Mouse (Mus musculus): ENCODE data around the gene Iqschfp.

The Iqschfp gene

DNA sequence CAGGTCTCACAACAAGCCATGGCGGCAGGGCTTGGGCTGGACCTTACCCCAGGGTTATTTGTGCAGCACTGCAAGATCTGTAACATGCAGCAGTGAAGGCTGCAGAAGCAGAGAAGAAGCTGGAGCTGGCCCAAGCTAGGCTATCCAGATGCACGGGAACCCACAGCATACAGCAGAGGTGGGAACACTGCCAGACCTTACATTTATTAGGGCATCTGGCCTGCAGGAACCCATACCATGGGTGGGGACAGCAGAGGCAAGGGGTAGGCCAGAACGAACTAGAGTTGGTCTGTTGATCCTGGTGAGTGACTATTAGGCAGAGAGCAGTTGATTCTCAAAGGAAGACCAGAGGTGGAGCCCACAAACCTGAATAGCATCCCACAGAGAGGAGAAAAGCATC lies 351.2 kb downstream of the Iqschfp start:
- no peak for DNase-seq

DNA sequence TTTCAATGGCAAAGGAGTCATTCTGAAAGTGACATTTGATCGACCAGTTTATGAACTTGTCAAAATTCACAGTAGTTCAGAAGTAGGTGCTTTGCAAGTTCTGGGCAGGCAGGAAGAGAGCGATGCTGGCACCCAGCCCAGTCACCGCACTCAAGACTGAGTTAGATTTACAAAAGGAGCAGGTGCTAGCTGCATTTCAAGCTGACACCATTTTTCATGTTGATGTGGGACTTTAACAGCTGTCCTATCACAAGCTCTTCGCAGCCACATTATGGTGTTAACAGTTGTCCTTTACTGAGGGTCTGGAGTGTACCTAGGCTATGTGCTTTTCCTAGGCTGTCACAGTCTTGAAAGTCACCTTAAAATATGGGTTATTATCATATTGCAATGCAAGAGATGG lies 354.1 kb downstream of the Iqschfp start:
- DNase-seq: no peak

DNA sequence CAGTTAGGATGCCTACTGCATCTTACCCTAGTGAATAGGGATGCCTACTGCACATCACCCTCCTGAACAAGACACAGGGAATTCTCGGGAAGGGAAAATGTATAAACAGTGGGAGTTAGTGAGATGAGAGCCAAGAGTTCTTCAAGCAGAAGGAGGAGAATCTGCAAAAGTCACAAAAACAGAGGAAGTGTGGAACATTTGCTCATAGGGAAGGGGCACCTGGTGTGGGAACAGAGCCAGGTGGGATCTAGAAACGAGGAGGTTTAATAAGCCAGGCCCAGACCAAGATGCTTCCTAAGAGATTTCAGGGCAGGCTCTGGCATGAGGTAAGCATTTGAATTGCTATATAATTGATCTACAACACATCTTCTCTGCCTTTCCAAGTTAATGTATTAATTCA lies 358.6 kb downstream of the Iqschfp start:
- DNase-seq: no peak

DNA sequence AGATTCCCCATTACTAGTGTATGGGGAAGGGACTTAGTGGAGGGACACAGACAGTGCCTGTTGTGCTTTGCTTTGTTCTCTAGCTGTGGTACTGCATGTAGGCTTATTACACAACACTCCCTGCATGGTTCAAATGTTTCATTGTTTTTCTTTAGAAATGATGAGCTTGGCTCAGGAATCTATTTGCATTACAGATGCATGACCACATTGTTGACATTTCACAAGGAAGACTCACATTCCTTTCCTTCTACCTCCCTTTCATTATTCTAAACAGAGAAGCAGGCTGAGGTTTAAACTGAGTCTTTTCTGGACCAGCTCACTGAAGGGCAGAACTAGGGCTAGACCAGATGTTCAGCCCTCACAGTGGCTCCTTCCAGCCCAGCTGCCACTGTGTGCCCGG lies 360.3 kb downstream of the Iqschfp start:
- no peak for DNase-seq

DNA sequence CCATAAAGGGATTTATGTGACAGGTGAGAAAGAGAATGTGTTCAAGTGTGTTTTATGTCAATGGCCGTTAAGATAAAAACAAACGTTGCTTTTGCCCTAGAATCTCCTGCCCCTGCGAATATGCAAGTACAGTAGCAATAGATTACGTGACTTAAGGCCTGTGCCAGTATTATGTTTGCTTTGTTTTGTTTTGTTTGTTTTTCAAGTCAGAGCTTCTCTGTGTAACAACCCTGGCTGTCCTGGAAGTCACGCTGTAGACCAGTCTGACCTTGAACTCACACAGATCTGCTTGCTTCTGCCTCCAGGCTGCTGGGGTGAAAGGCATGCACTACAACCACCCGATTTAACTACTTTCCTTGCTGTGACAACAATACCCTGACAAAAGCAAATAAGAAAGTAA lies 370.3 kb downstream of the Iqschfp start:
- no peak for DNase-seq

DNA sequence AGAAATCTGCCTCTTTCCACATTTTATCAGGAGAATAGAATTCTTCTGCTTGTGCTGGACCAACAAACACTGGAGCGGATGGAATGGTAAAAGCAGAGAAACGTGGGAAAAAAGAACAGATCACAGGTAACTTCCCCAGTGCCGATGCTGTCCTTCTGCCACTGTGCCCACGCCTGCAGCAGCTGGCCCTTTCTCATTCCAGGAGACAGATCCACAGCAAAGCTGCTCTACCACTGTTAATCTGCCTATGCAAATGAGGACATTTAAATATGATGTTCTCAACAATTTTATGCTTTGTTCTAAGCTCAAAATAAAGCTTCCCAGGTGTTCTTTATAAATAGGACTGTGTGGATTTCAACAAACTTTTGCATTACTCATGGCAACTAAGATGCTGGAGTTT lies 375.9 kb downstream of the Iqschfp start:
- no peak for DNase-seq

DNA sequence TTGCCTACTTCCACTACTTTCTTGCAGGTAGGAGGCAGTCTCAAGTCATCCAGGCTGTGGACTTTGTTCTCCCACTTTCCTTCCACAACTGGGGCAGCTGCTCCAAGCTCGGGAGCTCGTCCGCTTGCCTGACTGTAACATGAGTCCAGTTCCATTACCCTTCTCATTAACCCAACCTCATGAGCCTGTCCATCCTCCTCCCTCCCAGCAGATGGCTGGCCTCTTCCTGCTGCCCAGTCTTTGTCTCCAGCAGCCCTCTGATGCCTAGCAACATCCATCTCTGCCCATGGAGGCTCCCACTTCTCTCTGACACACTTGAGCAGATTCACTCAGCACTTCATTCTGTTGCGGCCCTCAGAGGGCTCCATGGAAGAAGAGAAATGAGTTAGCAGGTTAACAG lies 377.2 kb downstream of the Iqschfp start:
- DNase-seq: no peak

DNA sequence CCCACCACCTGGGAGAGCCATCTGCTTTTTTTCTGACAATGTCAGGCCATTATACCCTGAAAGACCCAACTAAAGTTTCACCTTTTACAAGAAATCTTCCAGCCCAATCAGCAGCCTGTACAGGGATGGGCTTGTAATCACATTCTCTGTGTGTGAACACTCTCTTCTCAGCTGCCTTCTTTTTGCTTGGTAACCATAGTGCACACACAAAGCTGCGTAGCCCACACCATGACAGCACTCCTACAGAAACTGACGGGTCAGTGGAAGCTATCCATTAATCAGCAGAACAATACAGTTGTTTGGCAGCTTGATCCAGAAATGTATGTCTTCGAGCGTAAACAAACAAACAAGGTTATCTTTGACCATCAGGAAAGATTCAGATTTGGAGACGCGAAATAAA lies 378.2 kb downstream of the Iqschfp start:
- no peak for DNase-seq

DNA sequence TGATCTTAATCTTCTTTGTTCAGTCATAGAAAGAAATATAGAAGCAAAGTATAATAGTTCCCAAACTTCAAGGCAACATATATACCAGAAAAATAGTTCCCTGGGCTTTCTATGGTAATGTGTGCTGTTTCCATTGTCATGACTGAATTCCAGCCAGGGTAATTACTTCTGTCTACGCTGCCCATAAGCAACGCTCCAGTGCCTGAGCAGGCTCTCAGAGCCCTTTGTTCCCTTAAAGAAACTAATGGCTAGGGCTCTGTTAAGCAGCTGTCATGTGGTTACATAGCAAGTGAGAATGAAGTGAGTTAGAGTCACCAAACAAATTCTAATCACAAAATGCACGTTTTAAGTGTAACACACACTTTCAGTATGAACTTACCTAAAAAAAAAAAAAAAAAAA lies 379.4 kb downstream of the Iqschfp start:
- DNase-seq: no peak

DNA sequence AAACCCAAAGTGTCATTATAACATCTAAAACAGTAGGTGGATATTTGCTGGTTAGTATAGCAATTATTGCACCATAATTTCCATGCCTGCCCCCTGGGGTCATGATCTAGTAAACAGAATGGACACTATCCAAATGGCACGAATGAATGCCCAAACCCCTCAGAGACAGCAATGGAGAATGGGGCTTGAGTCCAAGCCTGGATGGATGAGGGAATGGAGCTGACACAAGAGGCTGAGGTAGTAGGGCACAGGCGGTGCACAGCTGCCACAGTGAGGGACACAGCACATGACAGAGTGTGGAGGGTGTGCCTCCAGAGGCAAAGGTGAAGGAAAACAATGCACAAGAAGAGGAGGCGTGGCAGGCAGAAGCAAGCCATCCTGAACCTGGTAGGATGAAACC lies 379.8 kb downstream of the Iqschfp start:
- no peak for DNase-seq

DNA sequence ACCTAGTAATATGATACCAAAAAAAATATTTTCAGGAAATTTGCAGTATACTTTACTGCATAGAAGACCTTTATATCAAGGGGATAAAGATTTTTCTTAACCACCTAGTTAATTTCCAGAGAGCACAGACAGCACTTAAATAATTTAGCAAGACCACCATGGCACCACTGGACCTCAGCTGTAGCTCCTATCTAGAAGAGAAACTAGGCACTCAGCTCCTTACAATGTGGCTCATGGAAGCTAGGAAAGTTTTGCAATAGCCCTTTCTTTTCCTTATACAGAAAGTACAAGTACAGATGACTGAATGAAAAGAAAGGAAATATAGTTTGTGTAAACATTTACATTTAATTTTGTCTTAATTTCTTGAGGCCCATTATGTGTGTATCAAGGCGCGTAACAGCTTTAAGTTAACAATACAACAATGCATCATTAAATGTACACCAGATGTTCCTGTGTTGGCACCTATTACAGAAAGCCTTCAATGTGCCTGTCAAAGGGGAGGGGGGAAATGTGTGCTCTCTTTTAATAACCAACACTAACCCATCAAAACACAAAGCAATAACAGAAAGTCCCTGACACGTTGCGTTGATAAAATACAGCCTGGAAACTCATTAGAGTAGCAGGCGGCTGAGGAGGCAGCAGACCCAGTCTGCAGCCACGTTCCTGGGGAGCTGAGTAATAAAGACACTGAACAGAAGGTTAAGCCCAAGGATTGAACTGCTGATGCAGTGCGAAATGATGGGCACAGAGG lies 391.0 kb downstream of the Iqschfp start:
- DNase-seq: no peak

DNA sequence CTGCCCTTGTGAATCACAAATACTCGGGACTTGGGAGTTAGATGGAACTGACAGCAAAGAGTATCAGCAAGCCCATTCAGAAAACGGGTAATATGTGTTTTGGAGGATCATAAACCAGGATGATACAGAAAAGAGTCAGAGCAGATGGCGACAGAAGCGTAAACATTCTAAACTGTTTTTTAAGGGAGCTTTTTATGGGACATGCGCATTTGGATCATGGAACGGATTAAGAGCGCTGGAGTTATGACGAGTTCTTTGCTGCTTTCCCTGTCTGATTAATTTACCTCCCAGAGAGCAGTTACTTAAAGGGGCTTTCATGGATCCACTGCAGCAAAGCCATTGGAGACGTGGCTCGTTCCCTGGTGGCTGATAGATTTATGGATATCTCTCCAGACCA lies 391.6 kb downstream of the Iqschfp start:
- no peak for DNase-seq

DNA sequence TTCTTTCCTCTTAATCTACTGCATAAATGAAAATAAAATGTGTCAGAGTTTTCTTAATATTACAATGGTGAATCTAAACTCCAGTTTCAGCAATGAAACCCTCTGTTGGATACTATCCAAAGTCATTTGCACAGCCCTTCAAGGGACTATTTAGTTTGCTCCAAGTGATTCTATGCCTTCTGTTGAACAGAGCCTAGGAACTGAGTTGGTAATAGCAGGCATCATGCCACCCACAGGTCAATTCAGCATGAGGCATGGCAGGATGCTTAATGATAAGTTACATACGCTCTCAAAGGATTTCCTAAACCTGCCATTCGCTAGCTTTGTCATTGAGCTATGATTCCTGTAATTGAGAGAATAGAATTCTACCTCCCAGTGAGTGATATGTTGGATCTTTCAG lies 392.5 kb downstream of the Iqschfp start:
- no peak for DNase-seq

DNA sequence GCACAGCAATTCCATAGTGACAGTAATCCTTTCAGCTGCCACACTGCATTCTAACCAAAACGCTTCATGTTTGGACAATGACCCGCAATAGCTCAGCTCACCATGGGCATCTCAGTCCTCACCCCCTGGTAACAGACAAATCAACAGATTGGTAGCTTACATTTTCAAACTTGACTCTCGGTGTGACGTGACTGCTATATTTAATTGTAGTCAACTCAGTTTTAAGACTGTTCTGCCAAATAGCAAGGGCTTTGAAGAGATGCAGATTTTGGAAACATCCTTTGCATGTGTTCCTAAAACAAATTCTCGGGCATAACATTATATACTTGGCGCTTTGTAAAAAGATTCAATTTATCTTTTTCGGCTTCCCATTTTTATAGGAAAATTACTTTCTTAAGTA lies 404.7 kb downstream of the Iqschfp start:
- DNase-seq: no peak

DNA sequence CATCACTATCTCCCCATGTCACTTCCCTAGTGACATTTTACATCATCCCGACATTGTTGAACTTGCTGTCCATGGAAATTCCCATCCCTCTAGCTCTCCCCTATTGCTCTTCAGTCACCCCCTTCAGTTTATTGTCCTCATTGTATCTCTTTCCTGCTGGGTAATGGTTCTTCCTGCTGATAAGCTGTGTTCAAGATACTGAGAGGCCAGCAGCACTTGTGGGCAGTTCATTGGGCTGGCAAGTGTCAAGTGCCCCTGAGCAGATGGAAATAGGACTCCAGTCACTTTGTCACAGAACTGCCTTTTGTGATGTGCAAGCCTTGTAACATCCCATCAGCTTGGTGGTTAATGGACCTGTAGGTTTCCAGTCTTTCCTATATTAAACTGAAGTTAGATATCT lies 413.6 kb downstream of the Iqschfp start:
- no peak for DNase-seq

DNA sequence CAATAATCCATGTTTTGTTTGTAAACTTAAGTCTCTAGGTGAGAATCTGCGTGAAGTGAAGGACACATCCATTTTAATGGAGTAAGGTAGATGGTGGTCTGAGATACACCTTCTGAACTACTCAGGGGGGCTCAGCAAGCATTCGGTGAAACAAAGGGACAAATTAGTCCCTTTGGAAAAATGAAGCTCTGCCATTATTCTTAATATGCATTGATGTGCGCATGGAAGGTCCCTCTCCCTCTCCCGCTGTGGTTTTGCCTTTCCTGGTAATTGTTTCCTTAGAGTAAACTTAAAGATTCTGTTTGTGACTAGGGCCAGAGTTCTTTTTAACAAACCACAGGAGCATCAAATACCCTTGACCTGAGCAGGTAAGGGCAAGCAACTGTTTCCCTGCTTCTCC lies 414.7 kb downstream of the Iqschfp start:
- DNase-seq: no peak

DNA sequence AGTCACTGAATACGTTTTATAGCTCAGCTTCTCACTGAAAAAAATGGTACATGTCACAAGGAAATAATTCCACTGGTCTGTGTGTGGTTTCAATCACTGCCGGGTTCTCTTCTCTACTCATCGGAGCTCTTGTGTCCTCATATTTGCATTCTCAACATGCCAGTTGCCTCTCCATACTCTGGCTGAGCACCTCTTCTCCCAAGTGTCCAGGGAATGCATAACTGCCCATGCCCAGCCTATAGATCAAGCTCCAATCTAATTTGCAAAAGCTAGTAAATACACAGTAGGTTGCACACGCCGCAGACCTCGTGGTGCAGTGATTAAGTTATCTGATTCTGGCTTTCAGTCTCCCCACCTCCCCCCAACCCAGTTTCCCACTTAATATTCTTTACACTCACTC lies 433.5 kb downstream of the Iqschfp start:
- DNase-seq: no peak

DNA sequence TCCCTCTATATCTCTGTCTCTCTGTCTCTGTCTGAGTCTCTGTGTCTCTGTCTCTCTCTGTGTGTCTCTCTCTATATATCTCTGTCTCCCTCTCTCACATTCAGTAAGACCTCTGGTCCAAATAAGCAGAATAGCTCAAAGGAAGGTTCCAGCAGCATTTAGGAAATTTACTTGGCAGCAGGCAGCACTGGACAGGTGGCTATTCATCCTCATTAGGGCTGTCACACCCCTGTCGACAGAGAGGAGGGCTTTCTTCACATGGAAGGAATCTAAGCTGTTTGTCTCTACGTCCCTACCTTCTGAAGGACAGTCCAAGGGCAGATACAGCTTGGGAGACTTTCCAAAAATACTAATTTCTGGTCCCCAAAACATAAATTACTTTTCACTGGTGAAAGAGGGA lies 440.5 kb downstream of the Iqschfp start:
- DNase-seq: no peak

DNA sequence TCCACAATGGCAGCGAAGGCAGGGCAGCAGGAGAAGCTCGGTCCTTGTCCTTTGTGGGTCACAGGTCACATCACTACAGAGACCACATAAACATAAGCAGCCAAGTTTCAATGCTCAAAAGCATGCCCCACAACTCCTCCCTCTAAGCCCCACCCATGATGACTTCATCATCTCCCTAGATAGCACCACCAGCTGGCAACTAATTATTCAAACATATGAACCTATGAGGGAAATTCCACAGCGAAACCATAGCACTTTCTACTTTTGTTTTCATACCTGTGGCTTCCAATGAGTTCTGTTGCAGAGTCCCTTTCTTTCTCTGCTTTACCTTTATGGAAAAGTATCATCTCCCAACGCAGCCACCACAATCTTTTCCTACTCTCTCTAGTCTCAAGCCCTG lies 443.5 kb downstream of the Iqschfp start:
- DNase-seq: no peak

DNA sequence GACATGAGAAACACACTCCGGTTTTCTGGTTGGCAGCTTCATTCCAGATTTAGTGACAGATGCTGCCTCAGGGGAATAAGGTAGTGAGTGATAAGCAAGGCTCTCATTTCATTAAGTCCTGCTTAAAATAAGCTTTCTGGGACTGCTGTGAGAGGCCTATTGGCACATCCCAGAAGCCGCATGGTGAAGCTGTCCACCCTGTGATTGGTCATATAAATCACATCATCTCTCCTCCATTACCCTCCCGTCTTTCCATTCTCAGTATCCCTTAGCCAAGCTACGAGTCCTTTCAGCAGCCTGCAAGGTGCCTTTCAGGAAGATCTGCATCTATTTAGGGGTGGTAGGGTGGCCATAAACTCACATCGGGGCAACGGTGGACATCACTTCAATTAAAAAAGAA lies 458.6 kb downstream of the Iqschfp start:
- no peak for DNase-seq

DNA sequence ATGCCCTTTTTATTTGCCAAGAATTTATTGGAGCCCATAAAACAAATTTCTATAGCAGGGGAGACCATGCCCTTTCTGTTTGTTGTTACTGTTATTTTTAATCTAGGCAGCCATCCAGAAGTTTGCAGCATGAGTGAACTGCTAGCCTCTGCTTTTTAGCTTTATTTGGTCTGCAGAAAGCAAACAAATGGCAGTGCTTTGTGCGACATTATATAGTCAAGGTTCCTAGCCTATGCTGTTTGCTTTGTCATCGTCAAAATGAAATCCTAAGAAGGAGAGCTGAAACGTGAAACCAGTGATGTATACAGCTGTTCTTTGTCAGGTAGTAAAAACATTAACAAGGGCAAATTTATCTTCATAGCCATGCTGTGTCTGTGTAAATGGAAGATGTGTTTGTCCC lies 459.4 kb downstream of the Iqschfp start:
- no peak for DNase-seq

DNA sequence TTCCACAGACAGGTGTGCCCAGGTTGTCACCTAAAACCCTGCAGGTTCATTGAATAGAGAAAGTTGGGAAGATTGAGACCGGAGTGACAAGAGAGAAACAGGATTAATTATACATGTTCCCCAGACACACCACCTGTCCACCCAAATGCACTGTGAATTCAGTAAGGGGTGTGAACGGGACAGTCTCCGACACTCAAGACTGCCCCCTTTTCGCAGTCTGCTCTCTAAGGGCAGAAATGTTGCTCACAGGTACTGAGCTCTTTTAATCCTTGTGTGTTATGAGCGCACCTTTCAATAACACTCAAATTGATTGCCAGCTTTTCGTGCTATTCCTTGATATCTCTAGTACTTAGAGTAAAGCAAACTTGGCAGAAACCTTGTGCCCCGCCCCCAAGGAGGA lies 460.9 kb downstream of the Iqschfp start:
- DNase-seq: no peak

DNA sequence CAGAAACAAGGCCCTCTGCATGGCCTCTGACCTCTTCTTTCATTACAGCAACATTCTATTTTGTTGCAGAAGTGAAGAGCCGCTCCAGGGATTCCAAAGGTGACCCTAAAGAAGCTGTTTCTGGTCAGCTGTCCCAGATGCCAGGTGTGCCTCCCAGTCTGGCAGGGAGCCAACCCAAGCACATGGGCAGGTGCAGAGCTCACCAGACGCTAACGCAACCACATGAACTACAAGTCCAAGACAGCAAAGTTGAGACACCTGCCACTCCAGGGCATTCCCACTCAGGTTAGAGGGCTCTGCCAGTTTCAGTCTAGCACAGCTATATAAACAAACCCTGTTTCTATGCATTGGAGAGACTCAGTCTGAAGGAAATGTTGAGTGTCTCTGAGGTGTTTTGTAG lies 461.5 kb downstream of the Iqschfp start:
- no peak for DNase-seq

DNA sequence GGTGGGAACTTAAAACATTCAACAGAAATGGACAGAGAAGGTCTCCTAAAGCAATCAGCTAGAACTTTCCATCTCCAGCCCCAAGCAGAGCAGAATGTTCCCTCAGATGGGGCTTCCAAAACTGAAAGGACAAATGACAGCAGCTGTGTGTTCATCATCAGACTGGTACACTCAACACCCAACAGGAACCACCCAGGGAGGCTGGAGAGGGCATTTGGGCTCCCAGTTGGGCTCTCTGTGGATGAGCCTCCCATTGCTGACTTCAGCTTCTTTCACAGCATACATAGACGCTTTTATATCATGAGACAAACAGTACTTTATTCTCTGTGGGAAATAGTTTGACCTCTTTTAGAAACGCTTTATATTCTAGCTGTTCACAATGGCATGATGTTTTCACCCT lies 464.5 kb downstream of the Iqschfp start:
- DNase-seq: no peak

DNA sequence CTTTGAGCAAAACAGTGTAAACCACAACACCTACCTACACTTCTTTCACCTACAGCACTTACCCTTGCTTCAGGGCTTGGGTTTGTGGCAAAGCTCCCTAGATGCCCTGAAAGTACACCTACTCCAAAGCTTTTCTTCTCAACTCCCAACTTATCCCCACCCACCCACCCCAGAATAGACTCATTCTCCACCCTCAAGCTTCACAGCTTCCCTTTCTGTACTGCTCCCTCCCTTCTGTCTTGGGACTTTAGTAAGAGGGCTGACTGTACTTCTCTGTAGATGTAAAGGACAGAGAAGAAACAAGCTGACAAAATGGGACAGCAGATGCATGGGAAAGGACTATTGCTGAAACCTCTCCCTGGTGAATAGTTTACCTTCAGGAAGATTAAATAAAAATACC lies 476.0 kb downstream of the Iqschfp start:
- no peak for DNase-seq

DNA sequence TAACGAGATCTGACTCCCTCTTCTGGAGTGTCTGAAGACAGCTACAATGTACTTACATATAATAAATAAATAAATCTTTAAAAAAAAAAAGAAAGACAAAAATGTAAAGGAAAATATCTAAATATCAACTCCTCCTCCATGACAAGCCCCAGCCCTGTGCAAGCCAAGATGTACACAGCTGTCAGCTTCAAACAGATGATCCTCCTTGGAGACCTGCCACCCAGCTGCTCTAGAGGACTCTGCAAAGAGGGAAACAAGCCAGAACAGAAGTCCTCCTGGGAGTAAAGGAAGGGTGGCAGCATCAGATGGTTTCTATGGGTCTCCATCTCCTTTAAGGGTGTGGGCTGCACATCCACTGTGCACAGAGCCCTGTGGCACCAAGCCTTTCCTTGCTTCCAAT lies 480.9 kb downstream of the Iqschfp start:
- DNase-seq: no peak
